Mouse (Mus musculus): ENCODE results near the gene Itga7. TPM values are rescaled to one million over a fixed set of nuclear protein-coding genes. Genes with fewer than 3 reads are reported as not detected.

The Itga7 gene
- polyA plus RNA-seq, 3 experiments from 2014 or later = 3.6 to 5.1 (median 4.8) TPM

DNA sequence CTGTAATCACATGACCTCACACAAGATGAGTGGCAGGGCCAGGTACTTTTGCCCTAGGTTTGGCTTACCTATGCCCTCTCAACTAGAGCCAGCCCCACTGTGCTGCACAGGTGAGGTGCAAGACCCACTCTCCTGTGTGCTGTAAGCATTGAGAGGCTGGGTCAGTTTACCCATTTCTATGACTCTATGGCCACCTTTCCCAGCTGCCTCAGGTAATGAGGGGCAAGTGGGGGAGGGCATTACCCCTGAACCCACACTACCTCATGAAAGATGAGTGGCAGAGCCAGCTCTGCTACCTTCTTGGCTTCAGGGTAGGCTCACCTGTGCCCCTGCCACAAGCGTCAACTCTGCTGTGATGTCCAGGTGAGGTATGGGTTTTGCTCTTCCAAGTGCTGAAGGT lies 62.2 kb downstream of the Itga7 start:
- no peak for ATAC-seq

DNA sequence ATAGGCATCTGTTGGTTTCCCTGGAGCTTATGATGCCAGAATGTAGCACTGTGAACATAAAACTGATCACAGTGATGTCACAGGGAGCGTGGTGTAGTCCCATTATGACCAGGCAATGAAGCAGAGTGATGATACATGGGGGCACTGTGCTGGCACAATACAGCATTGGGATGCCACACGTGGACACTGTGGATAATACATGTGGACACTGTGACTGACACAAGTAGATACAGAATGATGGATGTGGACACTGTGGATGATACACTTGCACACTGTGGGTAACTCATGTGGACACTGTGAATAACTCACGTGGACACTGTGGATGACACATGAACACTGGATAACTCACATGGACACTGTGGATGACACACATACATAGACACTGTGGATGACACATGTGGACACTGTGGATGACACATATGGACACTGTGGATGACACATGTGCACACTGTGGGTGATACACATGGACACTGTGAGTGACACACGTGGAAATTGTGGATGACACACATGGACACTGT lies 63.0 kb downstream of the Itga7 start:
- no peak for ATAC-seq

DNA sequence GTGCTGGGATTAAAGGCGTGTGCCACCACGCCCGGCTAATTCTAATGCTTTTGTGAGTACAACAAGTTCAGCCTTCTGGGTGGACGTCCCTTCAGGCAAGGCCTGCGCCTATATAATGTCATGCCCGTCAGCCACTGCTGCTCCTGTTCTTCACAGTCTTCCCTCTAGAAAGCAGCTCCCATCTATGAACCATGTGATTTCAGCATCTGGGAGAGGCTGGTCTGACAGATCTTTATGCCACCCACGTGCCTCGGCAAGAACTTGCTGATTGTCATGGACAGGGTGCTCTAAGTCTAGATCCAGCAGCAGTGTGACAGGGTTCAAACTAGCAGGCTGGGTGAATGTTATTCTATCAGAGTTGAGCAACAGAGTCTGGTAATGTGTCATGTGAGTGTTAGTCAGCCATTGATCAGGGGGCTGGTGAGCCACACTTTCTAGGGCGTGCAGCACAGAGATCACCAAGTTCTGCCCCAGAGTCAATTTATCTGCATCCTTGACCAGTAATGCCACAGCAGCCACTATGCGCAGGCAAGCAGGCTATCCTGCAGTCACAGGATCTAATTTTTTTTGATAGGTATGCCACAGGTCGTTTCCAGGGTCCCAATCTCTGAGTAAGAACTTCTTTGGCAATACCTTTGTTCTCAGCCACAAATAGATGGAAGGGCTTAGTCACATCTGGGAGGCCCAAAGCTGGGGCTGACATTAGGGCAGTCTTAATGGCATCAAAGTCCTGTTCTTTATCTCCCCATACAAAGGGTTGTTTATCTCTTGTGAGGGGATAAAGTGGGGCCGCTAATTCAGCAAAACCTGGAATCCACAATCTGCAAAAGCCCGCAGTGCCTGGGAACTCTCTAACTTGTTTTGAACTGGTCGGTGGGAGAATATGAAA lies 70.7 kb downstream of the Itga7 start:
- ATAC-seq = no peak

Other genes with a start within 250 kb of the Itga7 start
- gene Rab5b, start 237.6 kb upstream of the Itga7 start, polyA plus RNA-seq (2017; shearing (Covaris generic)) = 10 to 100 TPM; 44.3 to 69.5 (median 63.9) TPM
- gene Pmel, start 229.6 kb upstream of the Itga7 start, polyA plus RNA-seq (2017; shearing (Covaris generic)) = 1 to 10 TPM; 4.2 to 5.4 (median 4.3) TPM
- gene Cdk2, start 228.8 kb upstream of the Itga7 start, polyA plus RNA-seq (2017; shearing (Covaris generic)) = 10 to 100 TPM; 16.8 to 38.3 (median 19.9) TPM
- 100 to 1,000 TPM; 184 to 337 (median 319) TPM for gene Dgka, start 189.0 kb upstream of the Itga7 start, polyA plus RNA-seq (2017; shearing (Covaris generic))
- gene Pym1, start 185.9 kb upstream of the Itga7 start, polyA plus RNA-seq (2017; shearing (Covaris generic)) = 10 to 100 TPM; 64.5 to 69.6 (median 66.4) TPM
- under 1 TPM; 0.21 to 0.68 (median 0.22) TPM for gene Mmp19, start 142.9 kb upstream of the Itga7 start, polyA plus RNA-seq (2017; shearing (Covaris generic))
- gene Dnajc14, start 129.8 kb upstream of the Itga7 start, polyA plus RNA-seq (2017; shearing (Covaris generic)) = 10 to 100 TPM; 74.6 to 77.3 (median 75.8) TPM
- 1 to 10 TPM; 3.9 to 5.3 (median 5.3) TPM for gene Tmem198b, start 129.4 kb upstream of the Itga7 start, polyA plus RNA-seq (2017; shearing (Covaris generic))
- gene Sarnp, start 116.5 kb upstream of the Itga7 start, polyA plus RNA-seq (2017; shearing (Covaris generic)) = 100 to 1,000 TPM; 195 to 238 (median 227) TPM
- gene Ormdl2, start 112.2 kb upstream of the Itga7 start, polyA plus RNA-seq (2017; shearing (Covaris generic)) = 10 to 100 TPM; 65.5 to 78.4 (median 71.5) TPM
- gene Gdf11, start 42.1 kb upstream of the Itga7 start, polyA plus RNA-seq (2017; shearing (Covaris generic)) = 1 to 10 TPM; 6.0 to 7.7 (median 7.3) TPM
- gene Cd63, start 32.8 kb upstream of the Itga7 start, polyA plus RNA-seq (2017; shearing (Covaris generic)) = 1 to 10 TPM in 1 of 3 experiments, under 1 TPM in 1, not detected in 1; 0.58 to 2.0 TPM
- gene Rdh5, start 10.9 kb upstream of the Itga7 start, polyA plus RNA-seq (2017; shearing (Covaris generic)) = 10 to 100 TPM in 2 of 3 experiments, 1 to 10 TPM in 1; 5.1 to 12.9 (median 11.9) TPM
- 100 to 1,000 TPM; 196 to 255 (median 212) TPM for gene Bloc1s1, start 9.8 kb upstream of the Itga7 start, polyA plus RNA-seq (2017; shearing (Covaris generic))
- gene Mettl7b, start 27.2 kb downstream of the Itga7 start, polyA plus RNA-seq (2017; shearing (Covaris generic)) = not detected
- not detected for gene Olfr9, start 55.6 kb downstream of the Itga7 start, polyA plus RNA-seq (2017; shearing (Covaris generic))
- not detected for gene Olfr763, start 77.0 kb downstream of the Itga7 start, polyA plus RNA-seq (2017; shearing (Covaris generic))
- gene Olfr764-ps1, start 106.1 kb downstream of the Itga7 start, polyA plus RNA-seq (2017; shearing (Covaris generic)) = not detected
- not detected for gene Olfr765, start 116.2 kb downstream of the Itga7 start, polyA plus RNA-seq (2017; shearing (Covaris generic))
- not detected for gene Olfr766-ps1, start 135.2 kb downstream of the Itga7 start, polyA plus RNA-seq (2017; shearing (Covaris generic))
- gene Olfr767, start 149.1 kb downstream of the Itga7 start, polyA plus RNA-seq (2017; shearing (Covaris generic)) = under 1 TPM in 2 of 3 experiments, not detected in 1; 0.10 to 0.16 TPM
- gene Olfr768, start 165.6 kb downstream of the Itga7 start, polyA plus RNA-seq (2017; shearing (Covaris generic)) = not detected
- gene Olfr769, start 184.0 kb downstream of the Itga7 start, polyA plus RNA-seq (2017; shearing (Covaris generic)) = not detected
- not detected for gene Olfr770, start 205.2 kb downstream of the Itga7 start, polyA plus RNA-seq (2017; shearing (Covaris generic))
- gene Olfr771, start 230.9 kb downstream of the Itga7 start, polyA plus RNA-seq (2017; shearing (Covaris generic)) = not detected
- gene Olfr772, start 244.1 kb downstream of the Itga7 start, polyA plus RNA-seq (2017; shearing (Covaris generic)) = not detected